Mouse (Mus musculus) bone marrow, adult 2 months (tissue): ENCODE measurements around the gene Arap2. TPM values are rescaled to one million over a fixed set of nuclear protein-coding genes. Genes with fewer than 3 reads are reported as not detected.
A peak's percentile ranks its signal among the peaks of the same experiment; 100 is the strongest.

Experiments
- H3K27ac ChIP-seq: fragments of 200-500 bp; 2 replicates; pipeline ENCODE4 v1.5.1; 2012; ENCODE audit warnings: low read depth, mild to moderate bottlenecking, control low read depth, inconsistent platforms, low read length; ENCODE audit not compliant: control insufficient read depth, poor library complexity, insufficient read depth
- H3K4me1 ChIP-seq: fragments of 200-500 bp; 2 replicates; pipeline ENCODE4 v1.6.1; 2011; ENCODE audit warnings: low read length; ENCODE audit not compliant: control insufficient read depth, insufficient read depth
- H3K4me3 ChIP-seq: fragments of 200-500 bp; replicated peaks from 2 replicates; pipeline ENCODE3; 2011; ENCODE audit warnings: mild to moderate bottlenecking, low read depth, low read length, control low read depth; ENCODE audit not compliant: control insufficient read depth
- CTCF ChIP-seq: fragments of 200-500 bp; IDR thresholded peaks from 2 replicates; pipeline ENCODE4 v1.5.1; 2011; ENCODE audit warnings: low read length, control low read depth; ENCODE audit not compliant: control insufficient read depth, insufficient read depth
- POLR2A ChIP-seq: fragments of 200-500 bp; IDR thresholded peaks from 2 replicates; pipeline ENCODE4 v1.6.1; 2011; ENCODE audit warnings: low read depth, mild to moderate bottlenecking, control low read depth, low read length, borderline replicate concordance; ENCODE audit not compliant: control insufficient read depth
- WGBS: fragments of 180-500 bp; shearing (Covaris S2); methylation state at CpG from one replicate; pipeline ENCODE4 v1.1.7; 2018; 5-methylcytosine and 5-hydroxymethylcytosine counted together
- polyA plus RNA-seq: library from polyadenylated mRNA; stranded (reverse); fragments of >200 nt; gene quantifications from 2 replicates; pipeline ENCODE4 v1.2.4, GENCODE M21; 2011; ENCODE audit warnings: low replicate concordance; ENCODE audit not compliant: missing spikeins, insufficient read depth, insufficient read length

Gene Arap2
- polyA plus RNA-seq, 1 experiment = 6.0 TPM

- no peak overlapping the region for H3K4me3 ChIP-seq
- no peak overlapping the region for H3K27ac ChIP-seq
- H3K4me1 ChIP-seq = no peaks in the 10 kb centered on the region; the same call in 1 of the 2 replicates
- 83% methylated on average over 8 of the region's 8 CpGs for WGBS
- no peak for TF ChIP-seq POLR2A
- no peak for TF ChIP-seq CTCF
Measured at GRCm38 (mm10) chr5:62777804-62778203, 11.8 kb upstream of the Arap2 start.

GRCm38 (mm10) chr5:62771775-62772599 lies 6.0 kb upstream of the Arap2 start:
- Histone ChIP-seq H3K27ac (no peak overlapping the region), H3K4me1 (no peaks in the 10 kb centered on the region; the same call in 1 of the 2 replicates), H3K4me3 (no peak overlapping the region)
- WGBS = 30% methylated on average over 11 of the region's 11 CpGs
- TF ChIP-seq CTCF (no peak), POLR2A (no peak)

DNA sequence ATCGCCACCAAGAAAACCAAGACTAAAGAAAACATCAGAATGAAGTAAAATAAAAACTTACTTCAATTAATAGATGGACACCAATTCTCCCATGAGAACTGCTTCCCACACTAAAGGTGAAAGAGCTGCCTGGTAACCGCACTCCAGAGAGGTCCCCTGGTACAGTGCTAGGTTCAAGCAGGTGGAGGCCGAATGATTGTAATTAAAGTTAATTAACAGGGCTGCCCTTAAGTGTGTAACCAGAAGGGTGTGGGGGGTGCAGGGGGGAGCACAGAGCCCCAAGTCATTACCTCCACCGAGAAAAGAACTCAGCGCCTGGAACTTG lies 538 bp downstream of the Arap2 start:
- Histone ChIP-seq H3K27ac (peak overlapping the region; percentile 78), H3K4me3 (peak overlapping the region; percentile 79), H3K4me1 (no peaks in the 10 kb centered on the region; the same call in 1 of the 2 replicates)
- TF ChIP-seq POLR2A (no peak), CTCF (no peak)
- WGBS = 12% methylated on average over 5 of the region's 5 CpGs

DNA sequence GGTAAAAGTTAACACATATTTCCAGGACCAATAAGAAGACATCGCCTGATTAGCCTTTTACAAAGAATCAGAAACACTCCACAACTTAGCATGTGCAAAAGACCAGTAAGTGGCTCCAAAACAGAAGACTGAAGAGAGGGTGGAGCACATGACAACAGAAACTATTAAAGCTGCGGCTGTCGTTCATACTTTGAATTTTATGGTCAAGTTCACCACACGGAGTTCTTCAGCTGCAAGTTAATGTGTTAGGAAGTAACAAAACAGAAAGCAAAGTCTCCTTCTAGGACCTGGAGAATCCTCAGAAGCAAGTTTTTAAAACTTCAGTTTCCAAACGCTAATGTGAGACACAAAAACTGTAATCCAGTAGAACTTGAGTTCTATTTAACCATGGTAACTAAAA lies 1.8 kb downstream of the Arap2 start:
- Histone ChIP-seq H3K4me3 (no peak overlapping the region), H3K27ac (no peak overlapping the region), H3K4me1 (no peaks in the 10 kb centered on the region; the same call in 1 of the 2 replicates)
- 30% methylated on average over 5 of the region's 5 CpGs for WGBS
- TF ChIP-seq POLR2A (no peak), CTCF (no peak)

DNA sequence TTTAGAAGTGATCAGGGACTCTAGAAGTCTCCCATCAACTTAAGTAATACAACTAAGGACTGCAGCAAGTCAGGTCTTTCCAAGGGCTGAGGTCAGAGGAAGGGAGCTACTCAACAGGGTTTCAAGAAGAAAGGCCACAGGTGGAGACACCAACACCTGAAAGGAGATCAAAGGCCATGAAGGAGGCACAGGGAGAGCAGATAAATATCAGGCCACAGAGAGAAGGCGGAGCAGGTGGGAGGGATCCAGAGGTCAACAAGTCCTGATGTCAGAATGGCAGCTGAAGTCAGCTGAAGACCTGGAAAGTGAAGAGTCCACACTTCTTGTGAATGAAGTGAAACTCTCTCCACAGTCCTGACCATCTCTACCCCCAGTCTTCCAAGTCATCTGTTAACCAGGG lies 2.9 kb downstream of the Arap2 start:
- no peak overlapping the region for H3K4me3 ChIP-seq
- H3K27ac ChIP-seq = no peak overlapping the region; the same call in 1 of the 2 replicates
- WGBS = 81% methylated on average over 1 of the region's 1 CpGs
- H3K4me1 ChIP-seq = no peaks in the 10 kb centered on the region; the same call in 1 of the 2 replicates
- no peak for TF ChIP-seq POLR2A
- TF ChIP-seq CTCF = no peak

GRCm38 (mm10) chr5:62762298-62762960 lies 3.5 kb downstream of the Arap2 start:
- TF ChIP-seq POLR2A (no peak), CTCF (no peak)
- no peak overlapping the region for H3K27ac ChIP-seq
- no peak overlapping the region for H3K4me3 ChIP-seq
- no peaks in the 10 kb centered on the region; the same call in 1 of the 2 replicates for H3K4me1 ChIP-seq
- 2% methylated on average over 4 of the region's 4 CpGs for WGBS

DNA sequence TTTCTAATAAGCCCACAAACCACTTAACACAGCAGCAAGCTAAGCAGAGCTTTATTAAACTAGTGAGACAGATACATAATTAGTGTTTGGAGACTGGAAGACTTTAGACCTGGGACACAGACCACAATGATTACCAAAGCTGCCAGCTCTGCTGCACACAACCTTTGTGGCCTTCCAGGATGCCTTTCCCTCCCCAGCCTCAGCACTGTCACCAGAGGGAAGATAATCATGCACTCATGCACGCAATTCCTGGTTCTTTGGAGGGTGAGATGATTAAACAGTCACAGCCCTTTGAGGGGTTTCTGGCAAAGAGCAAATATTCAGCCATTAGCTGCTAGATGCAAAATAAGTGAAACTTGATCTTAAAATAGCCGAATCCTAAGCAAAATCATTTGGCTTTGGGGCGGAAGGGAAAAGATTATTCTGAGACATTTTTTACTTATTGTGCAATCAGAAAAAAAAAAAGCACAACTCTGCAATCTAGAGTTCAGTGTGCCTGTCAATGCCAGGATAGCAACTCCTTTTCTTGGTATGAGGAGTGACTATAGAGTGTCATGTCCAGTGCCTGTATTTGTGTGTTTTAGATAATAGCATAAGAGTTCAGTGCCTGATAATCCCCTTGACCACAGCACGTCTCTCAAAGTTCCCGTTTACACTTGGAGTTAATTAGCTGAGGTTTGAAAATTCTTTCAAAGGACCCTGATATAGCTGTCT lies 5.0 kb downstream of the Arap2 start:
- Histone ChIP-seq H3K27ac (no peak overlapping the region), H3K4me1 (peaks cover 1% of the 10 kb centered on the region; the same call in 1 of the 2 replicates), H3K4me3 (no peak overlapping the region)
- TF ChIP-seq POLR2A = no peak
- no peak for TF ChIP-seq CTCF
- 40% methylated on average over 5 of the region's 5 CpGs for WGBS
